Mouse (Mus musculus): ENCODE measurements at regions not wholly inside any gene's neighbourhood (a gene's known extent, or its start where the extent isn't known, plus 50 kb on each side); places are given as distances from the start of the nearest gene placed in this dataset.

- DNase-seq = no peak
Observed at GRCm38 (mm10) chr2:45480671-45481070, 363.5 kb upstream of the Zeb2 start.

- DNase-seq = no peak
Observed at GRCm38 (mm10) chr2:45475996-45476395, 358.8 kb upstream of the Zeb2 start.

DNA sequence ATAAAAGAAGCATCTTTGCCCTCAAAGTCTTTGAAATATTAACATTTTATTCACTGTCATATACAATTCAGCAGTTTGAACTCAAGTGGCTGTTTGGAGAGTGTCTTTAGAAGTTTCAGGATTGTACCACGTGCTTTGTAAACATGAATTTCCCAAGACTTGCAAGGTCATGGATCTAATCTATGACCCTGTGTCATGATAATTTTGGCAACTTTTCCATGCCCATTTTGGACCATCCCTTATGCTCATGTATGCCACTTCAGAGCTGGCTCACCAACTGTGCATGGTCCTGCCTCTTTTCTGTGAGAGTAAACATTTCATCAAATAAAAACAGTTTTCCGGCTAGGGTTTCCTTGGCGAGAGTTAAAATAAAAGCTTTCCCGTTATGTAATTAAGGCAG lies 347.1 kb upstream of the Zeb2 start:
- no peak for DNase-seq

GRCm38 (mm10) chr2:45459410-45459809 lies 342.2 kb upstream of the Zeb2 start:
- no peak for DNase-seq

DNA sequence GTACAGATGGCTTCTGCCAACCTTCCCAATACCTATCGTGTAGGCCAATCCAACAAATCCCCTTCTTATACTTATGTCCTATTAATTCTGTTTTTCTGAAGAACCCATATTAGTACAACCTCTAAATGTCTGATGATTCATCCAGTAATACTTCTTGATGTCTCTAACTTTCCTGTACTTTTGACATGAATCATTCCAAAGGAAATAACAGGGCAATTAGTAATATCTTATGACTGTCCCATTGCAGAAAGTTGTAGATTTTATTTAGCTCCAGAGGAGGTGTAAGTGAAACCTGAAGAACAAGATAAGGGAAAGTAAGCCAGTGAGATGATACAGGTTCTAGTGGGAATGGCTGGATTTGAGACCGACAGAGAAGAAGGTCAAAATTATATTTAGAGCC lies 337.6 kb upstream of the Zeb2 start:
- DNase-seq = no peak

GRCm38 (mm10) chr2:45439146-45439545 lies 322.0 kb upstream of the Zeb2 start:
- no peak for DNase-seq

DNA sequence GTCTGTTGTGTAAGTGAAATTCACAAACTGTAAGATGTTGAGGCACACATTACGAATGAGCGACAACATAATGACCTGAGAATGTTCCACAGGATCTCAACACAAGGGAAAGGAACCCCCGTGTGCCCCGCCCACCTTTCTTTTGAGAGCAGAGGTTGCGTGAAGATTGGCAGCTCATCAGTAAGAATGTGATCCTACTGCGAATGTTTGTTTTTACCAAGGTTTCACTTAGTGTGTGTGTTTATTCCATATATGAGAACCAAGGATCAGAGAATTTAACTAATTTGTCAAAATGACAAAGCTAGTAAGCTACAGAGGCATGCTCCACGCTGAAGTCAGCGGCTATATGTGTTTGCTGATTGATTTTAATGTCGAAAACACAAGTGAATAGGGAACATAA lies 321.5 kb upstream of the Zeb2 start:
- DNase-seq = no peak

- DNase-seq = peak; percentile 73
Observed at GRCm38 (mm10) chr2:45435261-45435980, 318.2 kb upstream of the Zeb2 start.

DNA sequence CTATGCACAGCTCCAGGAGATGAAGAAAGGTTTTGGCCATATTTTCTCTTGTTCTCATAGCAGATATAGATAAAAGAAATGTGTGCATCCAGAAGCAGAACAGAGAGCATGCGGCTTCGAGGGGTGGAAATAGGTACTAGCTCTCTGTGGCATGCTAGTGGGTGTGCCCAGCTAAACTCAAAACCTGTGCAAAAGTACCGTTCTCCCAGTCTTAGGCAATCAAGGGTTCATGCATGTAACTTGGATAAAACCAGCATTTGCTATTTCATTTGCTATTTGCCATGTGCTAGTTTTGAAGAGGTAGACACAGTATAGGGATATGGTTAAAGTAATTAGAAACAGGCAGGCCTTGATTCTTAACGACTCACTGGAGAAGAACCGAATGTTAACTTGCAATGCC lies 317.6 kb upstream of the Zeb2 start:
- no peak for DNase-seq

DNA sequence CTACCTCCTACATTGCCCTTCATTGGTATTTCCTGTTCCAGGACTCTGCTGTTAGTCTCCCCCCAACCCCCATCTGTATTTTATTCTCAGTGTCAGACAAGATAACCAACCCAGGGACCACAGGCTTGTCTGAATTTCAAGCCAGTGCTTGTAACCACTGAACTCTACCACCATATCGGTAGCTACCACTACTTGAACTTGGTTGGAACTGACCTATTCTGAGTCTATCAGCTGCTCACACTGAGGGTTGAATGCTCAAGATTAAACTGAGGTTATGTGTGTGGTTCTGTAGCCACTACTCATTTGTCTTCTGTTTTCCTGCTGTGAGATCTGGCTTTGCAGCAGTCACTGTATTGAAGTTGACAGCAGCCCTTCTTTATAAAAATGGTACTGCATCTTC lies 317.0 kb upstream of the Zeb2 start:
- DNase-seq = no peak

- DNase-seq = no peak
Observed at GRCm38 (mm10) chr2:45431366-45431765, 314.2 kb upstream of the Zeb2 start.

DNA sequence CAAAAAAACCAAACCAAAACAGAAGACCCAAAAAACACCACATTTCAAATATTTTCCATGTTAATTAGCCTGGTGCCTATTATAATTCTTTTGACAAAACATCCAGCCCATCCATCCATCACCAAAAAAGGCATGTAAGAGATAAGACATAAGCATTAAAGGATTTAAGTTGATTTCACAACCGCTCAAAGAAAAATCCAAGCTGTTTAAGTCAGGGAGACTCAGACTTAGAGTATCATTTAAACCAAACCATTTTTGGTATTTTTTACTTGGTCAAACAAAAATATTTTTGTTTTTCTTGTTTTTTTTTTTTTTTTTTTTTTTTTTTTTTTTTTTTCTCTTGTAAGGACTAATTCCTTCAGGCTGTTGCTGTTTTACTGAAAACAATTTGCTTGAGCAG lies 304.6 kb upstream of the Zeb2 start:
- no peak for DNase-seq

- no peak for DNase-seq
Observed at GRCm38 (mm10) chr2:45408136-45408535, 290.9 kb upstream of the Zeb2 start.

GRCm38 (mm10) chr2:45389902-45390492 lies 272.8 kb upstream of the Zeb2 start:
- no peak for DNase-seq

- no peak for DNase-seq
Observed at GRCm38 (mm10) chr2:45371268-45371667, 254.1 kb upstream of the Zeb2 start.

DNA sequence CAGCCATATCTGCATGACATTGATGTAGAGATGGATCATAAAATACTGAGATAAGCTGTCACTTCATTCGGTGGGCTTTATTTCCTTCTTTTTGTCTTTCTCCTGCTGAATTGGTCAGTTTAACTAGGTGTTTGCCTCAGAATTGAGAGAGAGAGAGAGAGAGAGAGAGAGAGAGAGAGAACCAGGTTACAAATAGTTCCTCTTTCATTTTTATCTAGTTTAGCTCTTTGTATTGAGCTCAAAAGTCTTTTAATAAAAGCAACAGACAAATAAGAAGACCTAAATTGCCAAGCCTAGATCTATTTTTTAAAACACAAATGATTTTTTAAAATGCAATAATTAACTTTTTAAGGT lies 253.4 kb upstream of the Zeb2 start:
- DNase-seq = no peak

DNA sequence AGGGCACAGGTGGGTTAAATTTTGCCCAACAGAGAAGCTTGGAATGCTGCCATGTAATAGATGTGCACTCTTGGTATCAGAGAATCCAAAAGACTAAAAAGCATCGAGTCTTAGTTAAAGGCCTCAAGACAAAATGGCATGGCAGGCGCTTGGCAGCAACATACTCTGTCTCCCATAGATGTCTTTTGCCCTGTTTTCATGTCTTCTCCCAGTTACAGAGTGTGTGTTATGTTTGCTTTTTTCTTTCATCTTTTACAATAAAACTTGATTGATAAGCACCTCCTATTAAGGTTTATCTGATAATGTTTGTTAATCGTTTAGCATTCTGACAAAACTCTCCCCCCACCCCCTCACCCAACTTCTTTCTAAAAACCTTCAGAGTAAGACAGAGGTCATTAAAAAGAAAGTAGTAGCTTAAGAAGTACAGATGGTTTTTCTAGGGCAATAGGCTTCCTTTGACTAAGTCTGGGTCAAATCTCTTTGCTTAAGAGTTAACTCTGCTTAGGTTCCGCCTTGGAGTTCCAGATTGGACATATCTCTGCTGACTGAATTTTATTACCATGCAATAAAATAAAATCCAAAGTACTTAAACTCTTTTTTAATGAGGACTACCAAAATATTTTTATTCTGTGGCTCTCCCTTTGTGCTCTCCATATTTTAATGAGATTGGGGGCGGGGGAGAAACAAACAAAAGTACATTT lies 252.9 kb upstream of the Zeb2 start:
- no peak for DNase-seq

DNA sequence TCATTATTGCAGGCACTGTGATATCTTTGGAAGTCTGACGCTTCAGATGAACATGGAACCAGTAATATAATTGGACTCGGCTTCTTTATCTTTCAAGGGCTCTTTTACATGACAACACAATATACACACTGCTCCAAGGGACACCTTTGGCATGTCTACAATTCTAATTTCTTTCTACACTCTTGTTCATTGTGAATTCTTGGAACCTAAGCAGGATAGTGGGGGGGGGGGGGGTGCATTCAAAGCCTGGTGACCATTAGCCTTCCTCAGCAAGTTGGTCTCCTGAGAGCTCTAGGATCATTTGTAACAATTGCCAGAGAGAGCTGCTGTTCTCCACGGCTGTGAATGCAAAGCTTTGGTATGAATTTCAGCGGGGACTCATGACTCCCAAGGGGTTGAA lies 252.2 kb upstream of the Zeb2 start:
- no peak for DNase-seq

DNA sequence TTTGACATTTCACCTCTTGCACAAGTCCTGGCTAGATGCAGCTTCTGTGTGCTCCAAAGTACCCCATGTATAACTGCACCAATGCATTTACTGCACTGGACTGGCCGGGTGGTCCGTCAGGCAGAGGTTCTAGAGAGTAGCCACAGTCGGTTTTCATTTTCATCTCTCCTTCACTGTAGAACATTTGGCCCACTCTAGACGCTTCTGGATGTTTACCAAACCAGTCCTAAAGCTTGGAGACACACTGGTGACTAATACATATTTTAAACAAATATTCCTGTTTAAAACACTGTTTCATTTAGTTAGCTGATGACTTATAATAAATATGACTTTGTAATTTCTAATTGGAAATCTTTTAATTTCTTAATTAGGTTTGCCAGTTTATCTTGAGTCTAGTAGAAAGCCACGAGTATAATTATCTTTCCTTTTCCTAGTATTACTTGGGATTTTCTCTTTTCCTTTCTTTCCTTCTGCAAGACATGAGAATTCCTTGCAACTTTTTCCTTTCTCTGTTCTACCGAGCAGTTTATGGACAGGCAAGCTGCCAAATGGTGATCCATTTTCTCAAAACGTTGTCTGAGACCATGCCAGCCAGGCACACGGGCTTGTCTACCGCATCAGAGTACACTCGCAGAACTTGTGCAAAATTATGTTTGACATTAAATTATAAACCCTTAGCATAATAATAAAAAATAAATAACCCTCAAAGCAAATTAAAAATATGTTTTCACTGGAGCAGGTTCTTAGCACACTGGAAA lies 250.4 kb upstream of the Zeb2 start:
- DNase-seq = no peak

DNA sequence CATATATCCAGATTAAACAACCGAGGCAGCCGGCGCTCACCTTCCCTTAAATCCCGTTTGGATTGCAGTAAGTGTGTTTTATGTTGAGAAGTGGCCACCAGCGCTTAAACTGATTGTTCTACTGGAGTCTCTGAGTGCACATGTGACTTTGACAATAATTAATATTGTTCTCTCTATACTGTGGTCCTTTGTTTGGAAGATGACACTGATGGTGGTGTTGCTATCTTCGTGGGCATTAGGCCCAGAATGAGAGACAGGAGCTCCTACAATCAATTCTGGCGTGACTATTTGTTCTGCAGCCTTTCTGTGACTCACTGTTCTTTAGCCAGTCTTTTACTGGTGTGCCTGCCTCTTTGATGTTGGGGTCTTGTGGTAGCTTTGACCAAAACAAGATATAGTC lies 240.1 kb upstream of the Zeb2 start:
- DNase-seq = no peak

DNA sequence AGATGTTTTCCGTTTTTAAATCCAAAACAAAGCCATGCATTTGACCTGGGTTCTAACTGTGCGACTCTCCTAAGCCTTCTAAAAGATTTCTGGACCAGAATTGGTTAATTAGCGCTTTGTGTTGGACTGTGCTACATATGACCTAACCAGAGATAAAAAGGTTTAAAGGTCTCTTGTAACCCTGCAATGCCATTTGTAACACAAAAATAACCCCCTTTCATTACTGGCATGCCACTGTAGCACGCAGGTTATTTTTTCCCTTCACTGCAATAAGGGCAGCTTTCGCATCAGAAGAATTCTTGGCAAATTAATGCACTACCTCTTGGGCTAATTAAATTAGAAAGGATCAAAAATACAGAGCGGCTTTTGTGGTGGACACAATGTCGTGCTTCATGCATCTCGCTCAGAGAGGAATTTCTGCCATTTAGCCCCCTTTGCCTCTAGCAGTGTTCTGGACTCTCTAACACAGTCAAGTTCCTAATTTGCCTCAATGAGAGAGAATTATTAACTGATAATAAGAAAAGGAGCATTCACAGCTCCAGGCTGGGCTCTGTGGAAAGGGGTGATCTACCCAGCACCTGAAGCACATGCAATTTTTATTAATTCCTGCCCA lies 239.5 kb upstream of the Zeb2 start:
- no peak for DNase-seq

DNA sequence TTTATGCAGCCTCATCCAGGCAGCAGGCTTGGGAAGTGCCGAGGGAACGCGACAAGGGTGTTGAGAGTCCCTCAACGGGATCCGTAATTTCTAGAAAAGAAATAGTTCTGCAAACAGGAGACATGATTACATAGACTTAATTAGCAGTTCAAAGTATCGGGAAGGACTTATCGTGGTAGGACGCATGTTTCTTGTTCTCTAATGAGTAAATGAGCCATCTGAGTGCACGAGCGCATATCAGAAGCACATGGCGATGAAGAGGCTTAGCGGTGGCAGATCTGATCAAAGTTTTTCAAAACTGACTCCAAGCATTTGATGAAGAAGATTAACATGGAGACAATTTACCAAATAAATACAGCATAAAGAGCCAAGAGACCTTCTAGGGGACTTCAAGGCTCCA lies 238.8 kb upstream of the Zeb2 start:
- DNase-seq = no peak

DNA sequence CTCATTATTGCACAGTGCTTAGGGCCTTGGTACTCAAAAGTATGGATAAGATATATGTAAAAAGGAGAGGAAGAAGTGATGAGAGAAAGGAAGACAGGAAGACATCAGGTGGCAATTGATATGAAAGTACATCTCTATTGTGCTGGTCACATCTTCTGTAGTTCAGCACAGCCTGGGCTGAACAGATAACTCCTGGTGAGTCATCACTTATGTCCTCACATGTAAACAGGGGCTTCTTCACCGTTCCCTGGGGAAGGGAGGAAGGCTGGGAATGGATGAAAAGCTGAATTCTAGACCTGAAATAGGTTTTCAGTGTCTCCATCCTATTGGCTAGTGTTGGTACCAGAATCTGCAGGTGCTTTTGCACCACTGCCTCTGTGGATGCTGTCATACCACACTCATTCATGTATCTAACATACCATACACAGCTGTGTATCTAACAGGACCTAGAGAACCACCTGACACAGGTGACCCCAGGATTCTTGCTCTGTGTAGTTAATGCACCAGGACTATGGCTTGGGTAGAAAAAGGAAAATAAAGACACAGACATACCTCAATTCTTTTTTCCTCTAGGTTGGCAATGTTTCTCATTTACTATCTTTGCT lies 234.4 kb upstream of the Zeb2 start:
- no peak for DNase-seq
